Mouse (Mus musculus): ENCODE results near the gene Nhej1. TPM values are rescaled to one million over a fixed set of nuclear protein-coding genes. Genes with fewer than 3 reads are reported as not detected.

Nhej1 gene
- polyA plus RNA-seq, 1 experiment from 2014 or later = 3.5 TPM

GRCm38 (mm10) chr1:75010817-75011216 is 114.2 kb downstream of the Nhej1 start:
- peaks cover under 1% of the 10 kb centered on the region; the same call in 1 of the 2 replicates for H3K4me1 ChIP-seq (replicated peaks; ENCODE audit: control insufficient read depth, insufficient read depth)
- no peaks in the 10 kb centered on the region for H3K9me3 ChIP-seq (ENCODE audit: control insufficient read depth, low read length)
- no peaks in the 10 kb centered on the region for H3K36me3 ChIP-seq (ENCODE audit: control insufficient read depth, insufficient read depth, low read length)
- no peak overlapping the region for H3K9ac ChIP-seq (ENCODE audit: low read length)
- no peak overlapping the region for H3K4me3 ChIP-seq (ENCODE audit: low read depth, low read length)
- DNase-seq (ENCODE audit: low spot score) (peak; percentile 40), ATAC-seq (ENCODE audit: low FRiP score, low TSS enrichment) (0 out of 2 replicates have a peak, but pooled peaks have one; percentile 18)
- TF ChIP-seq EP300 (optimal IDR thresholded peaks at IDR 0.05) (no peak), CTCF (IDR thresholded peaks at IDR 0.05; ENCODE audit: low read depth) (no peak)
- no peak overlapping the region for H3K4me2 ChIP-seq (replicated peaks; ENCODE audit: low read depth)
- no peak overlapping the region for H3K27ac ChIP-seq (replicated peaks)
- no peaks in the 10 kb centered on the region for H3K27me3 ChIP-seq (ENCODE audit: control insufficient read depth, insufficient read depth, low read length)

- TF ChIP-seq EP300 (optimal IDR thresholded peaks at IDR 0.05) (no peak), CTCF (IDR thresholded peaks at IDR 0.05; ENCODE audit: low read depth) (no peak)
- no peak overlapping the region for H3K9ac ChIP-seq (ENCODE audit: low read length)
- H3K36me3 ChIP-seq (ENCODE audit: control insufficient read depth, insufficient read depth, low read length) = no peaks in the 10 kb centered on the region
- no peaks in the 10 kb centered on the region for H3K27me3 ChIP-seq (ENCODE audit: control insufficient read depth, insufficient read depth, low read length)
- H3K4me3 ChIP-seq (ENCODE audit: low read depth, low read length) = no peak overlapping the region
- no peak overlapping the region for H3K4me2 ChIP-seq (replicated peaks; ENCODE audit: low read depth)
- WGBS = 36% methylated on average over 2 of the region's 2 CpGs
- peak overlapping the region; percentile 40; the same call in 1 of the 2 replicates for H3K27ac ChIP-seq (replicated peaks)
- no peak for DNase-seq (ENCODE audit: low spot score)
- H3K4me1 ChIP-seq (replicated peaks; ENCODE audit: control insufficient read depth, insufficient read depth) = no peaks in the 10 kb centered on the region; the same call in 1 of the 2 replicates
- ATAC-seq (ENCODE audit: low FRiP score, low TSS enrichment) = no peak
- no peaks in the 10 kb centered on the region for H3K9me3 ChIP-seq (ENCODE audit: control insufficient read depth, low read length)
Observed at GRCm38 (mm10) chr1:75010203-75010602, 114.8 kb downstream of the Nhej1 start.

GRCm38 (mm10) chr1:75006016-75006415 is 119.0 kb downstream of the Nhej1 start:
- DNase-seq (ENCODE audit: low spot score) = peak; percentile 70
- ATAC-seq (ENCODE audit: low FRiP score, low TSS enrichment) = peak; percentile 80

GRCm38 (mm10) chr1:75001183-75001582 is 123.8 kb downstream of the Nhej1 start:
- Histone ChIP-seq H3K27ac (replicated peaks) (no peak overlapping the region), H3K9ac (ENCODE audit: low read length) (no peak overlapping the region), H3K9me3 (ENCODE audit: control insufficient read depth, low read length) (no peaks in the 10 kb centered on the region), H3K27me3 (ENCODE audit: control insufficient read depth, insufficient read depth, low read length) (no peaks in the 10 kb centered on the region), H3K4me1 (replicated peaks; ENCODE audit: control insufficient read depth, insufficient read depth) (no peaks in the 10 kb centered on the region), H3K36me3 (ENCODE audit: control insufficient read depth, insufficient read depth, low read length) (no peaks in the 10 kb centered on the region), H3K4me3 (ENCODE audit: low read depth, low read length) (no peak overlapping the region), H3K4me2 (replicated peaks; ENCODE audit: low read depth) (no peak overlapping the region)
- TF ChIP-seq CTCF (IDR thresholded peaks at IDR 0.05; ENCODE audit: low read depth) (no peak), EP300 (optimal IDR thresholded peaks at IDR 0.05) (no peak)
- ATAC-seq (ENCODE audit: low FRiP score, low TSS enrichment) = no peak
- WGBS = 50% methylated on average over 6 of the region's 6 CpGs
- no peak for DNase-seq (ENCODE audit: low spot score)

More at GRCm38 (mm10) chr1:75006016-75006415, 119.0 kb downstream of the Nhej1 start:
- WGBS = 26% methylated on average over 4 of the region's 4 CpGs
- Histone ChIP-seq H3K9me3 (ENCODE audit: control insufficient read depth, low read length) (no peaks in the 10 kb centered on the region), H3K27ac (replicated peaks) (no peak overlapping the region), H3K27me3 (ENCODE audit: control insufficient read depth, insufficient read depth, low read length) (no peaks in the 10 kb centered on the region), H3K36me3 (ENCODE audit: control insufficient read depth, insufficient read depth, low read length) (no peaks in the 10 kb centered on the region), H3K4me2 (replicated peaks; ENCODE audit: low read depth) (no peak overlapping the region), H3K9ac (ENCODE audit: low read length) (no peak overlapping the region), H3K4me3 (ENCODE audit: low read depth, low read length) (no peak overlapping the region), H3K4me1 (replicated peaks; ENCODE audit: control insufficient read depth, insufficient read depth) (no peaks in the 10 kb centered on the region)
- TF ChIP-seq EP300 (optimal IDR thresholded peaks at IDR 0.05) = no peak
- TF ChIP-seq CTCF (IDR thresholded peaks at IDR 0.05; ENCODE audit: low read depth) = no peak

GRCm38 (mm10) chr1:75000496-75000895 is 124.5 kb downstream of the Nhej1 start:
- DNase-seq (ENCODE audit: low spot score) = peak; percentile 75
- H3K27me3 ChIP-seq (ENCODE audit: control insufficient read depth, insufficient read depth, low read length) = no peaks in the 10 kb centered on the region

GRCm38 (mm10) chr1:74999173-74999572 is 125.8 kb downstream of the Nhej1 start:
- H3K4me3 ChIP-seq (ENCODE audit: low read depth, low read length) = no peak overlapping the region
- no peak overlapping the region for H3K9ac ChIP-seq (ENCODE audit: low read length)
- no peaks in the 10 kb centered on the region for H3K27me3 ChIP-seq (ENCODE audit: control insufficient read depth, insufficient read depth, low read length)
- TF ChIP-seq CTCF (IDR thresholded peaks at IDR 0.05; ENCODE audit: low read depth) (no peak), EP300 (optimal IDR thresholded peaks at IDR 0.05) (no peak)
- ATAC-seq (ENCODE audit: low FRiP score, low TSS enrichment) = no peak
- H3K27ac ChIP-seq (replicated peaks) = no peak overlapping the region
- 62% methylated on average over 5 of the region's 5 CpGs for WGBS
- no peaks in the 10 kb centered on the region for H3K4me1 ChIP-seq (replicated peaks; ENCODE audit: control insufficient read depth, insufficient read depth)
- H3K9me3 ChIP-seq (ENCODE audit: control insufficient read depth, low read length) = no peaks in the 10 kb centered on the region
- no peak overlapping the region for H3K4me2 ChIP-seq (replicated peaks; ENCODE audit: low read depth)
- no peaks in the 10 kb centered on the region for H3K36me3 ChIP-seq (ENCODE audit: control insufficient read depth, insufficient read depth, low read length)
- no peak for DNase-seq (ENCODE audit: low spot score)

More at GRCm38 (mm10) chr1:75000496-75000895, 124.5 kb downstream of the Nhej1 start:
- H3K27ac ChIP-seq (replicated peaks) = no peak overlapping the region
- H3K4me1 ChIP-seq (replicated peaks; ENCODE audit: control insufficient read depth, insufficient read depth) = no peaks in the 10 kb centered on the region
- H3K4me2 ChIP-seq (replicated peaks; ENCODE audit: low read depth) = no peak overlapping the region
- no peak overlapping the region for H3K9ac ChIP-seq (ENCODE audit: low read length)
- no peaks in the 10 kb centered on the region for H3K9me3 ChIP-seq (ENCODE audit: control insufficient read depth, low read length)
- H3K4me3 ChIP-seq (ENCODE audit: low read depth, low read length) = no peak overlapping the region
- WGBS = 8% methylated on average over 1 of the region's 1 CpGs
- TF ChIP-seq CTCF (IDR thresholded peaks at IDR 0.05; ENCODE audit: low read depth) = peak; percentile 87
- no peak for TF ChIP-seq EP300 (optimal IDR thresholded peaks at IDR 0.05)
- ATAC-seq (ENCODE audit: low FRiP score, low TSS enrichment) = no peak
- no peaks in the 10 kb centered on the region for H3K36me3 ChIP-seq (ENCODE audit: control insufficient read depth, insufficient read depth, low read length)
